Mouse (Mus musculus): Measurements from ENCODE around the gene Thpo.

- TF ChIP-seq CTCF (IDR thresholded peaks at IDR 0.05; ENCODE audit: extremely low read depth, insufficient read depth, insufficient read length, insufficient replicate concordance) (no peak), POLR2A (IDR thresholded peaks at IDR 0.05; ENCODE audit: low read depth, low read length) (no peak)
Observed at GRCm38 (mm10) chr16:20781101-20781630, 46.9 kb upstream of the Thpo start.

Measured in spleen, adult 2 months (tissue).